Mouse (Mus musculus) heart, adult 2 months (tissue): ENCODE results near the gene Ptk6.

ENCODE experiments used
- EP300 ChIP-seq: fragments of 200-500 bp; IDR thresholded peaks from 2 replicates; pipeline ENCODE4 v1.6.1; 2011; ENCODE audit warnings: low read depth, low read length, control low read depth; ENCODE audit not compliant: insufficient read depth
- POLR2A ChIP-seq: fragments of 200-500 bp; IDR thresholded peaks from 2 replicates; pipeline ENCODE4 v1.6.1; 2011; ENCODE audit warnings: mild to moderate bottlenecking, low read depth, low read length, control low read depth; ENCODE audit not compliant: insufficient read depth

GRCm38 (mm10) chr2:181235681-181236566 lies 33.3 kb upstream of the Ptk6 start:
- no peak for TF ChIP-seq EP300
- no peak for TF ChIP-seq POLR2A
